9 mouse cellular contexts compared by ENCODE assay signal in the genomic region with DNA sequence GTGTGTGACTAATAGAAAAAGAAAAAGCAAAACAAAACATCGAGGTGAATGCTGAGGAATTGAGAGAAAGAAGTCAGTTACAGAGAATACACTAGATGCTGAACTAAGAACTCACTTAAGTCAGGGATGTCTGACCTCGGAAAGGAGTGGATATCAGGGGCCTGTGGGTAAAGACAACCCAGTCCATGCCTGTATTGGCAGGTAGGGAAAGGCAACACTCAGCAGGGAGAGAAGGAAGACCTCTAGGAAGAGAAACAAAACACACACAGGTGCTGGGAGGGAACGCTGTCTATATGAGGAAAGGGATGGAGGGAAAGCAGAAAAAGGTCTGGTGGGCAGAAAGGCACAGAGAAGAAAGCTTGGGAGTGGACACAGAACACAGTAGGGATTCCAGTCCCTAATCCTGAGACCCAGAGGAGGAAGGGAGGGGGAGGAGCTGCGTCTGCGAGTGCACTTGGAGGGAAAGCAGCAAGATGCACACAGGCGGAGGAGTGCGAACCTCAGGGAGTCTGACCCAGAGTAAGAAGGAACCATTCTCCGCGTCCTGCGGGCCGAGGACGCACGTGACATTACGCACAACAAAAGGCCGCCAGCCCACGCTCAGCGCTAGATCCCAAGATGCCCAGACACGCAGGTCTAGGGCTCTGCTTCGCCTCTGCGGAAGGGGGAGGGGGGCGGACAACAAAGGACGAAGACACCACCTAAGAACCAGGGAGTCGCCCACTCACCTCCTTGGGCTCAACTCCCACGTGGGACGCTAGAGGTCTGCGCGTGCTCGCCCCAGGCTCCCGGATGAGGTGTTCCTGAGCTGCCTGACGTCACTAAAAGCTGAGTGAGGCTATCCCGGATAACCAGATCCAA. TPM values are rescaled to one million over a fixed set of nuclear protein-coding genes. Genes with fewer than 3 reads are reported as not detected.
DNase-seq lines count a peak whose midpoint lies in the region; ATAC-seq and TF ChIP-seq lines count a peak whose summit lies in the region.
"Had no signal": no experiment of that assay in that cellular context is flagged by ENCODE, and none has a peak within 500 bp of the region (broad histone marks: within the 10 kb centered on the region; RNA-seq: fewer than 3 reads in every experiment).

A gene (minus strand): TSS at position 770 of the 861 bp plus-strand sequence.

- TF ChIP-seq EP300 in liver, postnatal 0 days (IDR thresholded peaks at IDR 0.05; ENCODE audit: low read depth) = no peak

- H3K36me3 ChIP-seq in E14TG2a.4 (ENCODE audit: insufficient read depth, low read length) = peaks cover 19% of the 10 kb centered on the region
- H3K36me3 ChIP-seq in liver, postnatal 0 days (replicated peaks; ENCODE audit: insufficient read depth, low read length) = no peaks in the 10 kb centered on the region
- peaks cover 12% of the 10 kb centered on the region; the same call in 1 of the 2 replicates for H3K36me3 ChIP-seq in neural tube, embryonic 14.5 days (ENCODE audit: control insufficient read depth, insufficient read depth, low read length)

- H3K4me3 ChIP-seq in E14TG2a.4 (replicated peaks; ENCODE audit: low read length) = peak within 1 kb of the TSS; percentile 74
- peak within 1 kb of the TSS; percentile 71 for H3K4me3 ChIP-seq in layer of hippocampus, adult 2 months
- H3K4me3 ChIP-seq in liver, postnatal 0 days (ENCODE audit: low read depth, low read length) = peak within 1 kb of the TSS; percentile 51
- peak within 1 kb of the TSS; percentile 37 for H3K4me3 ChIP-seq in neural tube, embryonic 14.5 days (ENCODE audit: low read depth, low read length)

- H3K9ac ChIP-seq in liver, postnatal 0 days (replicated peaks) = peak within 1 kb of the TSS; percentile 51
- H3K9ac ChIP-seq in neural tube, embryonic 14.5 days (replicated peaks; ENCODE audit: low read depth, low read length) = peak within 1 kb of the TSS; percentile 72

- H3K27ac ChIP-seq in layer of hippocampus, adult 2 months = peak within 1 kb of the TSS; percentile 95
- no peak within 1 kb of the TSS for H3K27ac ChIP-seq in liver, postnatal 0 days (ENCODE audit: low read depth)
- H3K27ac ChIP-seq in neural tube, embryonic 14.5 days (ENCODE audit: low read depth, low read length) = peak within 1 kb of the TSS; percentile 91

- peak; percentile 92 for ATAC-seq in liver, postnatal 0 days
- ATAC-seq in neural tube, embryonic 14.5 days (ENCODE audit: low read depth) = peak; percentile 98

- peaks cover 26% of the 10 kb centered on the region for H3K4me1 ChIP-seq in E14TG2a.4 (replicated peaks; ENCODE audit: low read depth, low read length)
- peaks cover 13% of the 10 kb centered on the region for H3K4me1 ChIP-seq in liver, postnatal 0 days (ENCODE audit: insufficient read depth)
- H3K4me1 ChIP-seq in neural tube, embryonic 14.5 days (ENCODE audit: control insufficient read depth, insufficient read depth, low read length) = no peaks in the 10 kb centered on the region

- H3K4me2 ChIP-seq in liver, postnatal 0 days (ENCODE audit: low read depth, low read length) = peak within 1 kb of the TSS; percentile 74
- H3K4me2 ChIP-seq in neural tube, embryonic 14.5 days (ENCODE audit: low read depth, low read length) = peak within 1 kb of the TSS; percentile 86

- TF ChIP-seq CTCF in E14TG2a.4 (conservative IDR thresholded peaks at IDR 0.05; ENCODE audit: low read length) = no peak
- no peak for TF ChIP-seq CTCF in layer of hippocampus, adult 2 months (conservative IDR thresholded peaks at IDR 0.05)
- no peak for TF ChIP-seq CTCF in liver, postnatal 0 days (IDR thresholded peaks at IDR 0.05; ENCODE audit: low read depth)

- peak; percentile 82 to 83 for DNase-seq in cerebellum, adult 18-20 months
- DNase-seq in forelimb bud, embryonic 11.5 days (ENCODE audit: low read depth, low spot score) = peak; percentile 84
- DNase-seq in heart, postnatal 4 days = peak; percentile 75
- peak; percentile 81 to 85 for DNase-seq in layer of hippocampus, adult 2 months (ENCODE audit: low spot score in 2 of 2)
- DNase-seq in liver, postnatal 0 days = peak; percentile 58
- DNase-seq in telencephalon, adult 2 months (ENCODE audit: low read depth, low spot score) = peak; percentile 89

- no peaks in the 10 kb centered on the region for H3K9me3 ChIP-seq in E14TG2a.4 (ENCODE audit: low read length)
- H3K9me3 ChIP-seq in liver, postnatal 0 days (ENCODE audit: low read length) = no peaks in the 10 kb centered on the region
- H3K9me3 ChIP-seq in neural tube, embryonic 14.5 days (ENCODE audit: control insufficient read depth, low read length) = peaks cover 3% of the 10 kb centered on the region; the same call in 1 of the 2 replicates

- no peaks in the 10 kb centered on the region for H3K27me3 ChIP-seq in E14TG2a.4 (ENCODE audit: insufficient read depth, low read length)
- no peaks in the 10 kb centered on the region for H3K27me3 ChIP-seq in liver, postnatal 0 days (ENCODE audit: insufficient read depth, low read length)
- no peaks in the 10 kb centered on the region for H3K27me3 ChIP-seq in neural tube, embryonic 14.5 days (ENCODE audit: control insufficient read depth, insufficient read depth, low read length)

- 4% methylated on average over 31 of the region's 31 CpGs for WGBS in liver, postnatal 0 days (ENCODE audit: insufficient replicate concordance)
- WGBS in neural tube, embryonic 14.5 days = 6% methylated on average over 29 of the region's 31 CpGs

RNA-seq across cellular contexts. Expression of the gene that starts here (rescaled TPM):
- 1 to 10 TPM; 4.0 to 4.6 TPM for total RNA-seq in heart, postnatal 4 days (2021)
- 10 to 100 TPM; 24.8 to 25.0 TPM for total RNA-seq in layer of hippocampus, adult 2 months (2021)
- 0.04 and 0.13 TPM in 2 replicates for polyA plus RNA-seq in liver, postnatal 0 days (2015; fragmentation: Nextera tagmentation; extraction: Ambion mirVana)
- 28.5 and 30.3 TPM in 2 replicates for polyA plus RNA-seq in neural tube, embryonic 14.5 days (2014; fragmentation: Nextera tagmentation; extraction: Ambion mirVana)
- polyA plus RNA-seq: G1E had no signal

Comparison
In these comparisons a context has a peak if more than half of its experiments do, and no peak if none do; other contexts are left out.
1. RNA of the gene that starts here (total RNA-seq): 24.8 to 25.0 TPM in layer of hippocampus, adult 2 months; 4.0 to 4.6 TPM in heart, postnatal 4 days; every median in the first group is over 4 times any median in the second.
2. RNA of the gene that starts here (polyA plus RNA-seq): 28.5 to 30.3 TPM in neural tube, embryonic 14.5 days; 0.04 to 0.13 TPM in liver, postnatal 0 days; every median in the first group is over 10 times any median in the second.
3. Peak in DNase-seq, ATAC-seq, H3K4me3 ChIP-seq, H3K9ac ChIP-seq and H3K4me2 ChIP-seq in liver, postnatal 0 days; RNA of the gene not detected or under 1 TPM.
4. Peak in every context shown above with its lines, with median percentiles within 50 percentile points of each other: H3K4me3 ChIP-seq and DNase-seq.